Mouse (Mus musculus) brain, embryonic 14.5 days (tissue): ENCODE results near the gene Cpz.

ENCODE experiments used
- CTCF ChIP-seq: fragments of 200-500 bp; IDR thresholded peaks from 2 replicates; pipeline ENCODE4 v1.5.1; 2012; ENCODE audit warnings: inconsistent platforms, mild to moderate bottlenecking, moderate library complexity, borderline replicate concordance; ENCODE audit not compliant: insufficient read depth, insufficient read length; ENCODE audit errors: extremely low read depth
- POLR2A ChIP-seq: fragments of 200-500 bp; IDR thresholded peaks from 2 replicates; pipeline ENCODE4 v1.6.1; 2012; ENCODE audit warnings: mild to moderate bottlenecking, inconsistent platforms, borderline replicate concordance; ENCODE audit not compliant: poor library complexity, insufficient read depth, insufficient read length, severe bottlenecking; ENCODE audit errors: extremely low read depth

DNA sequence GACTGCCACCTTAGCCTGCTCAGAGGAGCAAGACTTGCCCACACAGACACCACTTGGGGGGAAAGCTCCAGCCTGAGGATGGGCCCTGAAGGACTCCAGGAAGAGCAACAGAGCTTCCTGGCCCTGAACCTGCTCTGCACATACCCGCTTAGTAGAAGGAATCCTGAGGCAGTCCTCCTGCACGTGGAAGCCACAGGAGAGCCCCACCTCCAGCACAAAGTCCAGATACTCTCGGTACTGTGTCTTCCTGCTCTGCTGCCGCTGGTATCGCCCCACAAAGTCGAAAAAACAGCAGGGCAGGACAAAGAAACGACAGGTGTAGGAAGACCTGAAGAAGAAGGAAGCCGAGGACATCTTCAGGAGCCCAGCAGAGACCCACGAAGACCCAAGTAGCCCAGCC, 39.7 kb upstream of the Cpz start:
- TF ChIP-seq CTCF = no peak
- no peak for TF ChIP-seq POLR2A
